Mouse (Mus musculus): ENCODE data around the gene Ltb4r1. TPM values are rescaled to one million over a fixed set of nuclear protein-coding genes. Genes with fewer than 3 reads are reported as not detected.
A peak's percentile ranks its signal among the peaks of the same experiment; 100 is the strongest.

Ltb4r1 gene
- polyA plus RNA-seq, 1 experiment = 0.75 TPM

DNA sequence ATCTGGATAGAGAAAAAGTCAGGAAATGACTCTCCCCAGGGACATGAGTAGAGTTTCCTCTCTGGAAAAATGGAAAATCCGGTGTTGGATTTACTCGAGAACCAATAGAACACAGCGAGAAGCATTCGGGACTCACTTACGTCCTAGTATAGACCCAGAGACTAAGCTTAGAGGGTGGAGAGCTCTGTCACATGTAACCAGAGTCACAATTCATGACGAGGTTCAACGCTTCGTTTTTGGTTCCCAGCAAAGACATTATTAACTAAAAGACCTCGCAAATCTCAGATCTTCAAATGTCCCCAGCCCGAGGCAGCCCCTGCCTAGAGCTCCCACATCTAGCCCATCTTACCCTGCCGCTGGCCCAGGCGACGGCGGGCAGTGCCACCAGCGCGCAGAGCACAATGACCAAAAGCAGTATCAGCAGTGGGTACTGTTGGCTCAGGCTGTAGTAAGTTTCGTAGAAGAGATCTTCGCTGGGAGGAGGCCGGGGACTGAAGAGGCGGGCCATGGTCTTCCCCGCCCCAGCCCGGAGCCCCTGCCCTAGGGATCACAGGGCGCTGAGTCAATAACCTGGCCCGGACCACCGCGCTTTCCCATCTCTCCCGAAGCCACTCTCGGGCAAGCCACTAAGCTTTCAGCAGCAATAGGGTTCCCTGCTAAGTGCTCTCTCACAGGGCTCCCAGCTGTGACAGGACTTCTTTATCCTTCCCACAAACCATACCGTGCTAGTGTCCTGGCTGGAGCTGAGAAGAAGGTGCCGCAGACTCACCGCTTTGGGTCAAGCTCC, 17.6 kb downstream of the Ltb4r1 start:
- Histone ChIP-seq H3K4me1 (ENCODE audit: control insufficient read depth, insufficient read depth, low read length) (no peaks in the 10 kb centered on the region), H3K27ac (ENCODE audit: insufficient read depth, low read depth, low read length) (peak overlapping the region; percentile 44), H3K4me3 (ENCODE audit: insufficient read depth, low read depth, low read length) (peak overlapping the region; percentile 51), H3K36me3 (ENCODE audit: control insufficient read depth, insufficient read depth, low read length) (no peaks in the 10 kb centered on the region), H3K27me3 (replicated peaks; ENCODE audit: control insufficient read depth, insufficient read depth, low read length) (no peaks in the 10 kb centered on the region)
- peak; percentile 82 for DNase-seq
- WGBS = 7% methylated on average over 31 of the region's 31 CpGs
- TF ChIP-seq CTCF (conservative IDR thresholded peaks at IDR 0.05; ENCODE audit: insufficient read depth, insufficient read length, low read depth, low read length) (no peak), POLR2A (IDR thresholded peaks at IDR 0.05; ENCODE audit: low read depth, low read length) (no peak)

- 12% methylated on average over 13 of the region's 13 CpGs for WGBS
- no peaks in the 10 kb centered on the region for H3K4me1 ChIP-seq (ENCODE audit: control insufficient read depth, insufficient read depth, low read length)
- TF ChIP-seq POLR2A (IDR thresholded peaks at IDR 0.05; ENCODE audit: low read depth, low read length) (no peak), CTCF (conservative IDR thresholded peaks at IDR 0.05; ENCODE audit: insufficient read depth, insufficient read length, low read depth, low read length) (no peak)
These were observed 18.1 kb downstream of the Ltb4r1 start, which contains the start of gene Adcy4 for GRCm38 (mm10) chr14:55783958-55784235. Adcy4 (minus strand) TSS chr14:55784095.

GRCm38 (mm10) chr14:55785195-55785594, 19.4 kb downstream of the Ltb4r1 start:
- H3K36me3 ChIP-seq (ENCODE audit: control insufficient read depth, insufficient read depth, low read length) = no peaks in the 10 kb centered on the region
- TF ChIP-seq POLR2A (IDR thresholded peaks at IDR 0.05; ENCODE audit: low read depth, low read length) = no peak
- TF ChIP-seq CTCF (conservative IDR thresholded peaks at IDR 0.05; ENCODE audit: insufficient read depth, insufficient read length, low read depth, low read length) = peak; percentile 39; the same call in 1 of the 2 replicates
- H3K4me1 ChIP-seq (ENCODE audit: control insufficient read depth, insufficient read depth, low read length) = no peaks in the 10 kb centered on the region
- H3K27ac ChIP-seq (ENCODE audit: insufficient read depth, low read depth, low read length) = no peak overlapping the region
- 44% methylated on average over 6 of the region's 6 CpGs for WGBS
- H3K4me3 ChIP-seq (ENCODE audit: insufficient read depth, low read depth, low read length) = no peak overlapping the region
- DNase-seq = peak; percentile 12
- no peaks in the 10 kb centered on the region for H3K27me3 ChIP-seq (replicated peaks; ENCODE audit: control insufficient read depth, insufficient read depth, low read length)

More at GRCm38 (mm10) chr14:55783958-55784235, 18.1 kb downstream of the Ltb4r1 start, which contains the start of gene Adcy4:
- DNase-seq = peak; percentile 43
- H3K27me3 ChIP-seq (replicated peaks; ENCODE audit: control insufficient read depth, insufficient read depth, low read length) = no peaks in the 10 kb centered on the region
- peak within 1 kb of the TSS; percentile 77 for H3K27ac ChIP-seq (ENCODE audit: insufficient read depth, low read depth, low read length)
- H3K4me3 ChIP-seq (ENCODE audit: insufficient read depth, low read depth, low read length) = peak within 1 kb of the TSS; percentile 51
- H3K36me3 ChIP-seq (ENCODE audit: control insufficient read depth, insufficient read depth, low read length) = no peaks in the 10 kb centered on the region

DNA sequence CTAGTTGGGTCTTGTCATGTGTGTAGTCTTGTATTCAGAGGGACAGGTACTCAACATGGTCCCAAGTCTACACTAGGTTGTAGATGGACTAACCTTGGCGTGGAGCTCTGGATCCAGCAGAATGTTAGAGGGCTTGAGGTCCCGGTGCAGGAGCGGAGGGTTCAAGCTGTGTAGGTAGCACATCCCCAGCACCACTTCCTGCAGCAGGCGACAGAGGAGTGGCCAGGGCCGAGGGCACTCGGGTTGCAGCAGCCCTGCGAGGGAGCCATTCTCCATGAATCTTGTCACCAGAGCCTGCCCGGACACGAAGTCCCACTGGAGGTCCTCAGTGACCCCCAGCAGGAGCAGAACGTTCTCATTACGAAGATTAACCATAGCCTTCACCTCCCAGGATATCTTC, 22.0 kb downstream of the Ltb4r1 start:
- no peaks in the 10 kb centered on the region for H3K27me3 ChIP-seq (replicated peaks; ENCODE audit: control insufficient read depth, insufficient read depth, low read length)
- TF ChIP-seq POLR2A (IDR thresholded peaks at IDR 0.05; ENCODE audit: low read depth, low read length) = no peak
- no peak for TF ChIP-seq CTCF (conservative IDR thresholded peaks at IDR 0.05; ENCODE audit: insufficient read depth, insufficient read length, low read depth, low read length)
- no peaks in the 10 kb centered on the region for H3K36me3 ChIP-seq (ENCODE audit: control insufficient read depth, insufficient read depth, low read length)
- no peak overlapping the region for H3K27ac ChIP-seq (ENCODE audit: insufficient read depth, low read depth, low read length)
- no peaks in the 10 kb centered on the region for H3K4me1 ChIP-seq (ENCODE audit: control insufficient read depth, insufficient read depth, low read length)
- H3K4me3 ChIP-seq (ENCODE audit: insufficient read depth, low read depth, low read length) = no peak overlapping the region
- no peak for DNase-seq
- WGBS = 57% methylated on average over 11 of the region's 11 CpGs

- Histone ChIP-seq H3K4me1 (ENCODE audit: control insufficient read depth, insufficient read depth, low read length) (no peaks in the 10 kb centered on the region), H3K36me3 (ENCODE audit: control insufficient read depth, insufficient read depth, low read length) (no peaks in the 10 kb centered on the region), H3K27ac (ENCODE audit: insufficient read depth, low read depth, low read length) (no peak within 1 kb of the TSS), H3K4me3 (ENCODE audit: insufficient read depth, low read depth, low read length) (peak within 1 kb of the TSS; percentile 42), H3K27me3 (replicated peaks; ENCODE audit: control insufficient read depth, insufficient read depth, low read length) (no peaks in the 10 kb centered on the region)
- TF ChIP-seq POLR2A (IDR thresholded peaks at IDR 0.05; ENCODE audit: low read depth, low read length) (no peak), CTCF (conservative IDR thresholded peaks at IDR 0.05; ENCODE audit: insufficient read depth, insufficient read length, low read depth, low read length) (no peak)
- peak; percentile 54 for DNase-seq
- WGBS = 7% methylated on average over 40 of the region's 40 CpGs
These were observed 22.7 kb downstream of the Ltb4r1 start, which contains the start of gene Ripk3 for GRCm38 (mm10) chr14:55788256-55789050. Ripk3 (minus strand) TSS chr14:55788865.

DNA sequence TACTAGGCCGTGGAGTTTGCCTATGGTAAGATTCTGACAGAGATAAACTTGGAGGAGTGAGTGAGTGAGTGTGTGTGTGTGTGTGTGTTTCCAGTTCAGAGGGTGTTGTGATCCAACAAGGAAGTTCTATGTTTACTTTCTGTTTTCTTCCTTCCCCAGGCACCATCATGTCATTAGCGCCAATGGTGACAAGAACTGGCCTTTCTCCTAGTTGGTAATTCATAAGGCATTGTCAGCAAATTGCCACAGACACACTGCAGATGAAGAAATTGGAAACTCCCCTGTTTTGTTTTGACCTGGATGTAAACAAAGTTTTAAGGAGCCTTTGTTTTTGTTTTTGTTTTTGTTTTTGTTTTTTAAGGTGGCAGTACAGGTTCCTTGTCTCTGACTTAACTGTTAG, 27.7 kb downstream of the Ltb4r1 start:
- Histone ChIP-seq H3K27ac (ENCODE audit: insufficient read depth, low read depth, low read length) (no peak overlapping the region; the same call in 1 of the 2 replicates), H3K27me3 (replicated peaks; ENCODE audit: control insufficient read depth, insufficient read depth, low read length) (no peaks in the 10 kb centered on the region), H3K36me3 (ENCODE audit: control insufficient read depth, insufficient read depth, low read length) (no peaks in the 10 kb centered on the region), H3K4me3 (ENCODE audit: insufficient read depth, low read depth, low read length) (no peak overlapping the region), H3K4me1 (ENCODE audit: control insufficient read depth, insufficient read depth, low read length) (no peaks in the 10 kb centered on the region)
- WGBS = 57% methylated on average over 2 of the region's 2 CpGs
- TF ChIP-seq POLR2A (IDR thresholded peaks at IDR 0.05; ENCODE audit: low read depth, low read length) (no peak), CTCF (conservative IDR thresholded peaks at IDR 0.05; ENCODE audit: insufficient read depth, insufficient read length, low read depth, low read length) (no peak)
- DNase-seq = no peak

DNA sequence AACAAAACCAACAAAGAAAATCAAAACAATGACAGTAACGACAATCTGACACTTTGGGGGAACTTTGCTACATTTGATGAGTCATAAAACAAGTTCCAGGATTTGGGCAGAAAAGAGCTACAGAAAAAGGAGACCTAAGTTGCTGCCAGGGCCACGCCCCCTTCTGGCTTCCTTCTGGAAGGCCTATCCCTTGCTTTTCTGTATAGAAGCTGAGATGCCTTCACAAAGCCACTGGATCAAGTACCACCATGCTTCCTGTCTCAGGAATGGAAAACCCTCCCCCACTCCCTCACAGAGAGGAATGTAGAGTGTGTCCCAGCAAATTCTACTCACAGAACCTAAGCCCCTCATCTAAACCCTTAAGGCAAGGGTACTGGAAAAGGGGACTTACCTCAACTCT, 28.2 kb downstream of the Ltb4r1 start:
- TF ChIP-seq CTCF (conservative IDR thresholded peaks at IDR 0.05; ENCODE audit: insufficient read depth, insufficient read length, low read depth, low read length) (no peak), POLR2A (IDR thresholded peaks at IDR 0.05; ENCODE audit: low read depth, low read length) (no peak)
- DNase-seq = no peak
- no peak overlapping the region for H3K27ac ChIP-seq (ENCODE audit: insufficient read depth, low read depth, low read length)
- no peaks in the 10 kb centered on the region for H3K4me1 ChIP-seq (ENCODE audit: control insufficient read depth, insufficient read depth, low read length)
- H3K36me3 ChIP-seq (ENCODE audit: control insufficient read depth, insufficient read depth, low read length) = no peaks in the 10 kb centered on the region
- H3K27me3 ChIP-seq (replicated peaks; ENCODE audit: control insufficient read depth, insufficient read depth, low read length) = no peaks in the 10 kb centered on the region
- WGBS = 66% methylated on average over 2 of the region's 2 CpGs
- H3K4me3 ChIP-seq (ENCODE audit: insufficient read depth, low read depth, low read length) = no peak overlapping the region
